Mouse (Mus musculus) adrenal gland, postnatal 14 days (tissue): Measurements from ENCODE around the gene Cygb. TPM values are rescaled to one million over a fixed set of nuclear protein-coding genes. Genes with fewer than 3 reads are reported as not detected.
"Not testable (repeated sequence)": the region's sequence is repeated elsewhere in the genome, so short reads cannot be mapped to it uniquely, and the experiment has no call there.

Experiments used
- DNase-seq: peaks from one replicate; pipeline ENCODE4 v3.0.0; 2021; ENCODE audit warnings: mixed read lengths
- total RNA-seq: library from RNA; stranded (reverse); gene quantifications from 2 replicates; pipeline ENCODE4 v1.2.3, GENCODE M21; 2021

Gene Cygb
- total RNA-seq, 1 experiment from 2014 or later: 30.9 TPM

GRCm38 (mm10) chr11:116675429-116675828 lies 21.3 kb upstream of the Cygb start:
- peak; percentile 79 for DNase-seq

GRCm38 (mm10) chr11:116674616-116675379 lies 20.7 kb upstream of the Cygb start:
- peak; percentile 78 for DNase-seq

- no peak for DNase-seq
Measured at GRCm38 (mm10) chr11:116673410-116673809, 19.3 kb upstream of the Cygb start.

- DNase-seq: no peak
Measured at GRCm38 (mm10) chr11:116672595-116672994, 18.5 kb upstream of the Cygb start.

- peak; percentile 34 for DNase-seq
Measured at GRCm38 (mm10) chr11:116671845-116672434, 17.8 kb upstream of the Cygb start.

- peak; percentile 97 for DNase-seq
Measured at GRCm38 (mm10) chr11:116671112-116671844, 17.2 kb upstream of the Cygb start.

- DNase-seq: no peak
Measured at GRCm38 (mm10) chr11:116670386-116670785, 16.3 kb upstream of the Cygb start.

- peak; percentile 35 for DNase-seq
Measured at GRCm38 (mm10) chr11:116669787-116670365, 15.8 kb upstream of the Cygb start.

- DNase-seq: no peak
Measured at GRCm38 (mm10) chr11:116669316-116669715, 15.2 kb upstream of the Cygb start.

GRCm38 (mm10) chr11:116668839-116669238 lies 14.7 kb upstream of the Cygb start:
- peak; percentile 49 for DNase-seq

GRCm38 (mm10) chr11:116668381-116668825 lies 14.3 kb upstream of the Cygb start:
- DNase-seq: peak; percentile 73

- DNase-seq: no peak
Measured at GRCm38 (mm10) chr11:116667930-116668329, 13.8 kb upstream of the Cygb start.

- DNase-seq: not testable (repeated sequence)
Measured at GRCm38 (mm10) chr11:116667012-116667411, 12.9 kb upstream of the Cygb start.

GRCm38 (mm10) chr11:116666566-116666965 lies 12.5 kb upstream of the Cygb start:
- peak; percentile 41 for DNase-seq

- no peak for DNase-seq
Measured at GRCm38 (mm10) chr11:116665289-116665688, 11.2 kb upstream of the Cygb start.

GRCm38 (mm10) chr11:116661948-116662377 lies 7.8 kb upstream of the Cygb start:
- DNase-seq: peak; percentile 80

- peak; percentile 68 for DNase-seq
Measured at GRCm38 (mm10) chr11:116661291-116661947, 7.3 kb upstream of the Cygb start.

- no peak for DNase-seq
Measured at GRCm38 (mm10) chr11:116660181-116660580, 6.1 kb upstream of the Cygb start.

GRCm38 (mm10) chr11:116659027-116659621 lies 5.0 kb upstream of the Cygb start:
- DNase-seq: no peak

- no peak for DNase-seq
Measured at GRCm38 (mm10) chr11:116658238-116658637, 4.1 kb upstream of the Cygb start.
